Mouse (Mus musculus) layer of hippocampus, adult 18-20 months (tissue): Measurements from ENCODE around the gene Cym. TPM values are rescaled to one million over a fixed set of nuclear protein-coding genes. Genes with fewer than 3 reads are reported as not detected.

Experiments used
- DNase-seq, 2 experiments: peaks; one replicate each; pipeline ENCODE4 v3.0.0; 2022; ENCODE audit warnings: low spot score in 2 of 2
- total RNA-seq, 2 experiments: library from RNA; stranded (reverse); gene quantifications; 2 replicates each; pipeline ENCODE4 v1.2.3; 2021

Gene Cym
- total RNA-seq, 2 experiments from 2014 or later = not detected

DNA sequence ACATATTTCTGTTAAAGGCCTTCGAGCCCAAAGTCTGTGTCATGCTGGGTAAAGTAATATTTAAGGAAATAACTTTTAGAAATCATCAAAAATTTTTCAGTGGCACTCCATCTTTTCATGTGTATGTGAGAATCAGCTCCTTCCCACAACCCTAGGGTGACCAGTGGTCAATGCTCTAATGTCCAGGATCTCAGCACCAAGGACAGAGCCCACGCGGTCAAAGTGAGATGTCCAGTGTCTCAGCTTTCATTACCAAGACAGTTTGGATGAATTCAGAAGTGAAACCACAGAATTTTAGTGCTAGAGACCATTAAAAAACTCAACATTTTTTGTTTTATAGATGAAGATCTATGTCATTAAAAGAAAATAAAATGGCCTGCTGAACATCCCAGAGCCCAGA is 49.6 kb downstream of the Cym start:
- no peak for DNase-seq

DNA sequence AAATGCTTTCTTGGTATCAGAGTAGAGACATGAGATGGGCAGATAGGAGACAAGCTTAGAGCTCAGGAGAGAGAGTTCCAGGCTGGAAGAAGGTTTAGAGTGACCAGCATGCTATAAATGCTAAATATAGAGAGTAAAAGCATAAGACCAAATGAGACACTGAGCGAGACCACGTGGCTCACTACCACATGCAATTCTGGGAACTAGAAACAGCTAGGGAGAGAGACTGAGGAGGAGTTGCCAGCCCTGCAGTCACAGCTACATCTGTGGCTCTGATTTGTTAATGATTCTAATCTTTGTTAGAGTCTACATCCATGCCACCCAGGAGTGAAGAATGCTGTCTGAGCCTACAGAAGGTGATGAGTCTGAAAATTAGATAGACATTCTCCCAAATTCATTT is 52.0 kb downstream of the Cym start:
- DNase-seq = peak in 1 of 2 experiments; percentile 66

DNA sequence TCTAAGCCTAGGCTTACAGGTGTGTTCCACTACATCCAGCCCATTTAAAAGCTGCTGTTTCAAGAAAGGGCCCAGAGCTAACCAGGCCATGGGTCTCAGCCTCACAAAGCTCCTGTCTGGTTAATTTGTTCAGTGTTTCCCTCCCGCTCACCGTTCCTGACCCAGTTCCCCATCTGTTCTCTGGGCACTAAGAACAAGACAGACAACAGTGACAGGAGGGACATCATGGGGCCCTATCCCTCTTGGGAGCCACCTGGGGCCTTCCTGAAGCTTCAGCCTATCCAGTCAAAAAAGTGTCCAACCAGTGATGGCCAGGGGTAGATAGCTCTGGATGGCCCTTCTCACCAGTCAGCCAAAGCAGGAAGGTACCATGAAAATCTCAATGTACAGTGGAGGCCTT is 58.8 kb downstream of the Cym start:
- DNase-seq = no peak

Other genes with a start within 250 kb of the Cym start
- gene Kcna3, start 185.6 kb downstream of the Cym start, total RNA-seq = 10 to 100 TPM; 21.6 to 26.7 TPM
- 10 to 100 TPM; 88.7 to 90.1 TPM for gene Kcna2, start 120.6 kb downstream of the Cym start, total RNA-seq
- gene Kcna10, start 38.7 kb downstream of the Cym start, total RNA-seq = not detected
- not detected for gene A630076J17Rik, start 8.9 kb upstream of the Cym start, total RNA-seq
- under 1 TPM in 1 of 2 experiments, not detected in 1; 0.20 TPM for gene Prok1, start 18.0 kb upstream of the Cym start, total RNA-seq
- gene Lamtor5, start 57.1 kb upstream of the Cym start, total RNA-seq = 10 to 100 TPM; 64.6 to 66.1 TPM
- gene Slc16a4, start 69.5 kb upstream of the Cym start, total RNA-seq = under 1 TPM; 0.43 to 0.77 TPM
- 10 to 100 TPM; 26.2 to 27.1 TPM for gene Rbm15, start 111.9 kb upstream of the Cym start, total RNA-seq
- 10 to 100 TPM; 59.7 to 70.6 TPM for gene Kcnc4, start 237.8 kb upstream of the Cym start, total RNA-seq